Mouse (Mus musculus) MEL (cell line): ENCODE data around the gene Tubgcp6. TPM values are rescaled to one million over a fixed set of nuclear protein-coding genes. Genes with fewer than 3 reads are reported as not detected.

Source experiments
- DNase-seq: peaks from one replicate; pipeline ENCODE4 v3.0.0; 2011; ENCODE audit warnings: low read depth, low spot score
- H3K27ac ChIP-seq: 2 replicates; pipeline ENCODE4 v1.5.1; 2012; ENCODE audit warnings: low read depth, mild to moderate bottlenecking, control low read depth, low read length, moderate library complexity; ENCODE audit not compliant: control insufficient read depth
- H3K27me3 ChIP-seq, 2 experiments: fragments of 150-350 bp in 1 of 2; sonication (generic) in 1 of 2; 2 replicates each; pipeline ENCODE4 v1.6.1; 2012; ENCODE audit warnings: low read length in 2 of 2, mild to moderate bottlenecking in 2 of 2, improper control_type of control experiment in 1 of 2, moderate library complexity in 1 of 2; ENCODE audit not compliant: insufficient read depth in 2 of 2, control insufficient read depth in 1 of 2
- H3K36me3 ChIP-seq, 2 experiments: 2 replicates each; pipeline ENCODE4 v1.6.1; 2012 to 2014; ENCODE audit warnings: low read length in 2 of 2, improper control_type of control experiment in 1 of 2, inconsistent platforms in 1 of 2, mild to moderate bottlenecking in 1 of 2; ENCODE audit not compliant: insufficient read depth in 2 of 2, control insufficient read depth in 1 of 2
- H3K4me1 ChIP-seq, 2 experiments: fragments of 150-350 bp in 1 of 2; sonication (generic) in 1 of 2; 2 replicates each; pipeline ENCODE4 v1.6.1; 2012; ENCODE audit warnings: low read length in 2 of 2, improper control_type of control experiment in 1 of 2, mild to moderate bottlenecking in 1 of 2; ENCODE audit not compliant: insufficient read depth in 2 of 2, control insufficient read depth in 1 of 2
- H3K4me3 ChIP-seq, 2 experiments: fragments of 150-350 bp in 1 of 2; sonication (generic) in 1 of 2; 2 replicates each; pipeline ENCODE4 v1.5.1; 2012; ENCODE audit warnings: low read depth in 2 of 2, low read length in 2 of 2, mild to moderate bottlenecking in 2 of 2, moderate library complexity in 2 of 2, control low read depth in 1 of 2, improper control_type of control experiment in 1 of 2; ENCODE audit not compliant: control insufficient read depth in 1 of 2, insufficient read depth in 1 of 2
- H3K79me2 ChIP-seq: 2 replicates; pipeline ENCODE4 v1.6.1; 2012; ENCODE audit warnings: mild to moderate bottlenecking, low read length, moderate library complexity; ENCODE audit not compliant: control insufficient read depth, poor library complexity, insufficient read depth
- H3K9ac ChIP-seq: 2 replicates; pipeline ENCODE4 v1.6.1; 2012; ENCODE audit warnings: low read depth, mild to moderate bottlenecking, control low read depth, low read length, moderate library complexity; ENCODE audit not compliant: control insufficient read depth, poor library complexity, severe bottlenecking
- H3K9me3 ChIP-seq: fragments of 150-350 bp; sonication (generic); replicated peaks from 2 replicates; pipeline ENCODE4 v1.6.1; 2012; ENCODE audit warnings: mild to moderate bottlenecking, low read length, improper control_type of control experiment, moderate library complexity; ENCODE audit not compliant: insufficient read depth
- CHD1 ChIP-seq: IDR thresholded peaks from 2 replicates; pipeline ENCODE4 v1.6.1; 2012; ENCODE audit warnings: low read depth, mild to moderate bottlenecking, inconsistent platforms, low read length, improper control_type of control experiment
- CTCF ChIP-seq, 3 experiments: IDR thresholded peaks in 2 of 3; conservative IDR thresholded peaks in 1 of 3; 2 replicates each; pipeline ENCODE4 v1.5.1; 2011 to 2012; ENCODE audit warnings: low read length in 3 of 3, low read depth in 2 of 3, mild to moderate bottlenecking in 2 of 3, improper control_type of control experiment in 1 of 3, inconsistent platforms in 1 of 3, mixed read lengths in 1 of 3, moderate library complexity in 1 of 3; ENCODE audit not compliant: control insufficient read depth in 1 of 3, insufficient read depth in 1 of 3, poor library complexity in 1 of 3, severe bottlenecking in 1 of 3
- E2F4 ChIP-seq: IDR thresholded peaks from 2 replicates; pipeline ENCODE4 v1.6.1; 2011; ENCODE audit warnings: low read depth, low read length, improper control_type of control experiment, borderline replicate concordance
- ELF1 ChIP-seq: IDR thresholded peaks from 2 replicates; pipeline ENCODE4 v1.6.1; 2014; ENCODE audit warnings: low read depth, mild to moderate bottlenecking, inconsistent platforms, low read length, improper control_type of control experiment, moderate library complexity
- EP300 ChIP-seq, 2 experiments: IDR thresholded peaks; 2 replicates each; pipeline ENCODE4 v1.6.1; 2011; ENCODE audit warnings: improper control_type of control experiment in 2 of 2, low read length in 2 of 2, low read depth in 1 of 2, mild to moderate bottlenecking in 1 of 2
- GATA1 ChIP-seq: IDR thresholded peaks from 2 replicates; pipeline ENCODE4 v1.6.1; 2011; ENCODE audit warnings: low read depth, low read length, improper control_type of control experiment
- HCFC1 ChIP-seq: IDR thresholded peaks from 2 replicates; pipeline ENCODE4 v1.6.1; 2012; ENCODE audit warnings: low read depth, mild to moderate bottlenecking, inconsistent platforms, low read length, improper control_type of control experiment, moderate library complexity
- JUND ChIP-seq: IDR thresholded peaks from 2 replicates; pipeline ENCODE4 v1.6.1; 2011; ENCODE audit warnings: low read depth, mild to moderate bottlenecking, improper control_type of control experiment, low read length
- MAX ChIP-seq: IDR thresholded peaks from 2 replicates; pipeline ENCODE4 v1.6.1; 2011; ENCODE audit warnings: low read length, improper control_type of control experiment
- MAZ ChIP-seq: IDR thresholded peaks from 2 replicates; pipeline ENCODE4 v1.6.1; 2012; ENCODE audit warnings: low read depth, mild to moderate bottlenecking, inconsistent platforms, low read length, improper control_type of control experiment
- MEF2A ChIP-seq: IDR thresholded peaks from 2 replicates; pipeline ENCODE4 v1.6.1; 2014; ENCODE audit warnings: low read depth, mild to moderate bottlenecking, inconsistent platforms, low read length, improper control_type of control experiment; ENCODE audit not compliant: poor library complexity, insufficient replicate concordance, severe bottlenecking; ENCODE audit errors: extremely low read depth
- MXI1 ChIP-seq: IDR thresholded peaks from 2 replicates; pipeline ENCODE4 v1.6.1; 2011; ENCODE audit warnings: mild to moderate bottlenecking, low read depth, low read length, improper control_type of control experiment
- MYC ChIP-seq: IDR thresholded peaks from 2 replicates; pipeline ENCODE4 v1.6.1; 2011; ENCODE audit warnings: low read depth, mild to moderate bottlenecking, low read length, improper control_type of control experiment, moderate library complexity
- NELFE ChIP-seq: IDR thresholded peaks from 2 replicates; pipeline ENCODE4 v1.6.1; 2011; ENCODE audit warnings: low read depth, low read length, improper control_type of control experiment
- POLR2AphosphoS2 ChIP-seq: IDR thresholded peaks from 2 replicates; pipeline ENCODE4 v1.6.1; 2011; ENCODE audit warnings: low read length, improper control_type of control experiment
- POLR2AphosphoS5 ChIP-seq: IDR thresholded peaks from 2 replicates; pipeline ENCODE4 v1.6.1; 2012; ENCODE audit warnings: low read depth, borderline replicate concordance, mild to moderate bottlenecking, inconsistent platforms, low read length, moderate library complexity, mixed read lengths
- RAD21 ChIP-seq: IDR thresholded peaks from 2 replicates; pipeline ENCODE4 v1.6.1; 2011; ENCODE audit warnings: mild to moderate bottlenecking, low read depth, low read length, improper control_type of control experiment
- SIN3A ChIP-seq: IDR thresholded peaks from 2 replicates; pipeline ENCODE4 v1.6.1; 2012; ENCODE audit warnings: low read length, improper control_type of control experiment, inconsistent platforms
- SMC3 ChIP-seq: IDR thresholded peaks from 2 replicates; pipeline ENCODE4 v1.6.1; 2011; ENCODE audit warnings: low read depth, low read length, improper control_type of control experiment
- TAL1 ChIP-seq: IDR thresholded peaks from 2 replicates; pipeline ENCODE4 v1.6.1; 2012; ENCODE audit warnings: mild to moderate bottlenecking, inconsistent platforms, low read length, moderate library complexity, mixed read lengths
- USF1 ChIP-seq: IDR thresholded peaks from 2 replicates; pipeline ENCODE4 v1.6.1; 2014; ENCODE audit warnings: low read depth, mild to moderate bottlenecking, inconsistent platforms, low read length, improper control_type of control experiment, moderate library complexity
- USF2 ChIP-seq, 2 experiments: IDR thresholded peaks; 2 replicates each; pipeline ENCODE4 v1.6.1; 2011 to 2012; ENCODE audit warnings: improper control_type of control experiment in 2 of 2, low read length in 2 of 2, borderline replicate concordance in 1 of 2, inconsistent platforms in 1 of 2, low read depth in 1 of 2, mild to moderate bottlenecking in 1 of 2; ENCODE audit not compliant: insufficient read depth in 1 of 2
- ZC3H11A ChIP-seq: IDR thresholded peaks from 2 replicates; pipeline ENCODE4 v1.6.1; 2012; ENCODE audit warnings: low read depth, mild to moderate bottlenecking, inconsistent platforms, low read length, improper control_type of control experiment
- polyA plus RNA-seq, 2 experiments: library from polyadenylated mRNA; stranded (reverse) in 1 of 2; unstranded in 1 of 2; fragments of >175 nt in 1 of 2; fragments of >200 nt in 1 of 2; gene quantifications; 2 replicates each; pipeline versions ENCODE4 v1.2.1 to v1.2.4; 2012; ENCODE audit warnings: low replicate concordance in 2 of 2, low read depth in 1 of 2; ENCODE audit not compliant: insufficient read length in 2 of 2, insufficient read depth in 1 of 2, missing spikeins in 1 of 2
- total RNA-seq: library from RNA; depleted of rRNA; stranded (reverse); fragments of 300-350 nt; gene quantifications from 2 replicates; pipeline ENCODE4 v1.2.3, GENCODE M21; 2012

Tubgcp6 gene
- total and polyA plus RNA-seq, 3 experiments, result 17.5 to 25.3 TPM; not detected in 1

GRCm38 (mm10) chr15:89143134-89143533, 20.2 kb upstream of the Tubgcp6 start:
- no peak overlapping the region for H3K9ac ChIP-seq
- H3K27ac ChIP-seq, result no peak overlapping the region
- H3K79me2 ChIP-seq, result no peaks in the 10 kb centered on the region
- no peaks in the 10 kb centered on the region for H3K36me3 ChIP-seq
- no peak for DNase-seq
- H3K4me3 ChIP-seq, result no peak overlapping the region
- no peaks in the 10 kb centered on the region for H3K4me1 ChIP-seq
- TF ChIP-seq TAL1, result no peak
- TF ChIP-seq SIN3A, result no peak
- no peak for TF ChIP-seq POLR2AphosphoS2
- TF ChIP-seq HCFC1, result no peak
- no peak for TF ChIP-seq CHD1
- no peak for TF ChIP-seq E2F4
- no peak for TF ChIP-seq GATA1
- TF ChIP-seq USF2 (IDR thresholded peaks at IDR 0.05; ENCODE audit: borderline replicate concordance in 1 of 2, insufficient read depth in 1 of 2, low read depth in 1 of 2, low read length in 2 of 2), result no peak
- TF ChIP-seq ELF1, result no peak
- no peaks in the 10 kb centered on the region; a peak in 1 of 4 replicates for H3K27me3 ChIP-seq
- no peaks in the 10 kb centered on the region for H3K9me3 ChIP-seq

GRCm38 (mm10) chr15:89141905-89142304, 19.0 kb upstream of the Tubgcp6 start:
- Histone ChIP-seq H3K36me3 (no peaks in the 10 kb centered on the region), H3K9ac (no peak overlapping the region), H3K27ac (no peak overlapping the region), H3K27me3 (no peaks in the 10 kb centered on the region; a peak in 1 of 4 replicates), H3K4me1 (no peaks in the 10 kb centered on the region), H3K9me3 (no peaks in the 10 kb centered on the region), H3K79me2 (no peaks in the 10 kb centered on the region), H3K4me3 (no peak overlapping the region)
- TF ChIP-seq POLR2AphosphoS5, result no peak
- TF ChIP-seq MAX, result no peak
- TF ChIP-seq MYC, result no peak
- TF ChIP-seq ZC3H11A, result no peak
- TF ChIP-seq SMC3, result no peak
- no peak for TF ChIP-seq JUND
- no peak for TF ChIP-seq USF1
- no peak for TF ChIP-seq EP300 (IDR thresholded peaks at IDR 0.05; ENCODE audit: low read depth in 1 of 2, low read length in 2 of 2)
- TF ChIP-seq MAZ, result no peak
- no peak for TF ChIP-seq CTCF (IDR thresholded peaks at IDR 0.05 in 2 of 3, conservative IDR thresholded peaks at IDR 0.05 in 1 of 3; ENCODE audit: control insufficient read depth in 1 of 3, insufficient read depth in 1 of 3, low read depth in 2 of 3, low read length in 3 of 3, poor library complexity in 1 of 3, severe bottlenecking in 1 of 3)
- no peak for TF ChIP-seq NELFE
- no peak for TF ChIP-seq MXI1
- no peak for TF ChIP-seq MEF2A
- TF ChIP-seq ELF1, result no peak
- no peak for TF ChIP-seq CHD1
- TF ChIP-seq RAD21, result no peak
- no peak for DNase-seq
